Mouse (Mus musculus): ENCODE data around the gene Sla2.
A peak's percentile ranks its signal among the peaks of the same experiment; 100 is the strongest.
"Not testable (repeated sequence)": the region's sequence is repeated elsewhere in the genome, so short reads cannot be mapped to it uniquely, and the experiment has no call there.

Gene Sla2

DNA sequence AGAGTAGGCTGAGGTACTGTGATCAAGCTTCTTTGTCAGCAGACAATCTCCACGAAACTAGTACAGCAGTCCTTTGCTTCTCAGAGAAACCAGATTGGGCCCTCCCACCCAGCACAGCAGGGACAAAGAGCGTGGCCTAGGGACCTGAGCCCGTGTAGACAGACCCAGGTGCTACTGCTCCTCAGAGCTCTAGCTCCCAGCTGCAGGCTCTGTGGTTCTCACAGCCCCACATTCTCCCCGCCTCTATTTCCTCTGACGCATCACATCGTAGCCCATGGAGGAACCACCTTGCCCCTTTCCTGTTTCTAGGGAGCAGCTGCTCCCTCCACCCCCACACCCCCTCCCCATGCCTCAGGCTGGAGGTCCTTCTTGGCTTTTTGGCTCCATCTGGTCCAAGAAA, at the start of gene Sla2:
Gene Sla2, minus strand, starts transcription at position 176 of the 400 bp plus-strand sequence.
- DNase-seq, result no peak

DNA sequence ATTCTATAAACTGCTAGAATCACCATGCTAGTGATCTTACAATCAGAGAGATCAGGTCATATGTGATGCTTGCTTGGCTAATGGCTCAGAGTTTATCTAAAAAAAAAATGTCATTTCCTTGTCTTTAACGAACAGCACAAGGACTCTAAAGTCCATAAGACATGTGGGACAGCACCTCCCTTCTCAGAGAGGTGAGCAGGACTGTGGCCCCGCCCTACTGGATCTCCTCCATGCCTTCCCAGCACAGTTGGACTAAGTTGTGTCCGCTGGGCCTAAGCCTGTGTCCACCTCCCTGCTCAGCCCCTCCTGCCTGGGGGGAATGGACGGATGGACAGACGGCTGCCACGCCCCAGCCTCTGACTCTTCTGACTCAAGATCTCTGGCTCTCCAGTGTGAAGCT, 48.0 kb upstream of the Sla2 start:
- no peak for DNase-seq

DNA sequence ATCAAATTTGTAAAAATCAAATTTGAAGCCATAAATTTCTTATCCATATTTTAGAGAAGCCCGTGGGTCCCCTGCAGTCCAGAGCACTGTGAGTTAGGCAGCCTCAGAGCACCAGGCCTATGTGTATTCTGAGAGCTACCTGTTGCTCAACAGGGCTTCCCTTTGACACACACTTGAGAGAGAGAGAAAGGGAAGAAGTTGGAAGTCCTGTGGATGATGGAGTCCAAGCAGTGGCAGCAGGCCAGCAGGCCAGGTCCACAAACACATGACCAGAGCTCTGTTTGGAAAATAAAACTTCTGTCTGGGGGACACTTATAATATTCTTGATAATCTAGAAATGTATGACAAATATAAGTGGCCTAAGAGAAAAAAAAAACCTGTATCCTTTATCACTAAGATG, 46.4 kb upstream of the Sla2 start:
- DNase-seq, result no peak

DNA sequence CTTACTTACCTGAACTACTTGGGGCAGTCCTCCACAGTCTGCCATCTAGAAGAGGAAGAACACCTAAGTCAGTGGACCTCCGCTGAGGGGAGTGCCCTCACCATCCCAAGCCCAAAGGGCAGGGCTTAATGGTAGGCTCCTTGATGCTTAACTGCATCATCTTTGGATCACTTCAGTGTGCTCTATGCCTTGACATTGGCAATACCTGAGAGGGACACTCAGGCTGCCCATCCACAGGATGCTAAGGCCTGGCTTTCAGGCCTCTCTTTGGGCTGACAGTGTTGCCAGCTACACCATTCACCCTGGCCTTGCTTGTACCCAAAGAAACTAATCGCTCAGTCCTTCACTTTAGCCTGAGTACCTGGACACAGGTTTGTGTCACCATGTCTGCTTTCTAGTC, 44.4 kb upstream of the Sla2 start:
- DNase-seq, result no peak

DNA sequence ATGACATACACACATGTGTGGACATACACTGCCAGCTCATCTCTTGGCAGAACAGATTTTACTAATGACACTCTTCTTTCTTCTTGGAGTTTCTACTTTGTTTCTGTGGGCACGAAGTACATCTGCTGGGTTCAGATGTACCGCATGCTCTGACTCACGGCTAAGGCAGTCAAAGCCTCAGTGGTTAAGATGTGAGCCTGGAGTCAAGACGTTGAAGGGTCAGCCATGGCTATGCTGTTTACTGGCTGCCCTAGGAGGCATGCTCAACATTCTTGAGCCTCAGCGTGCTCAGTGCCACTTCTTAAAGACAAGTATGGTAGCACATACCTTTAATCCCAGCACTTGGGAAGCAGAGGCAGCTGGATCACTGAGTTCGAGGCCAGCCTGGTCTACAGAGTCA, 43.6 kb upstream of the Sla2 start:
- DNase-seq, result no peak

DNA sequence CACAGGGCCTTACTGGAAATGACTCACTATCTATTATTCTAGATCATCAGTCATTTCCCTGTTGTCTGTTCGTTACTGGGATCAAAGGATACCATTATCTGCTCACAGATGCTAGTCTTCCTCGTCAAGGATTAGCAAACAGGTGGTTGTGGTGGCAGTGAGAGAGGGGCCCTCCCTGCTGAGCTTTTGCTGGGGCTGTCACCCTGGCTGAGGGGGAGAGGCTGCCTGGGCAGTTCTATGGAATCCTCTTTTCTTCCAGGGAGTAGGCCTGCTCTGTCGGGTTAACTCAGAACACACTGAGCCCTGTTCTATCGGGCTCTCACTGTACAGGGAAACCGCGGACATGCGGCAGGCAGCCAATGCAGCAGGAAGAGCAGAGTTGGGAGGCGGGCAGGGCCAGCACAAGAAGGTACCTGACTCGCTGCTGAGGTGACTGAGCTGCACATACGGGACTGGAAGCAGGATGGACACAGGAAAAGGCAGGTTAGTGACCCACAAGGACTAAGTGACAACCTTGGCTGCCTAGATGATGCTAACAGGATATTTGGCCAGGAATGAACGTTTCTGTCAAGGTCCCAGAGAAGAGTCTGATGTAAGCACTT, 42.6 kb upstream of the Sla2 start:
- no peak for DNase-seq

DNA sequence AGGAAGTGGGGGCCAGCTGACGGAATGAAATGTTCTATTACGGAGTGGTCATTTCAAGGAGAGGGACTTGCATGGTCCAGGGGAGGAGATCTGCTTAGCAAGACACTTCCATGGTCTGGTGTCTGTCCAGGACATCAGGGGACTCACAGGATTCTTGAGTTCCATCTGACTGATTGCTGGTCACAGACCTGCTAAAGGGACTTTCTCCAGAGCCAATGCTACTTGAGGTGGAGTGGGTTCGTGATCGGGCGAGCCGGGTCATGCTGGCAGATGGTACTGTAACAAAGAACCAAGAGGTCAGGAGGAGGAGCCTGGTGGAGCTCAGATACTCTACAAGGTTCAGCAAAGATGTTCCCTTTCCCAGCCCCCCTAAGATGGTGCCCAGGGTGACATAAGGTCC, 41.6 kb upstream of the Sla2 start:
- no peak for DNase-seq

DNA sequence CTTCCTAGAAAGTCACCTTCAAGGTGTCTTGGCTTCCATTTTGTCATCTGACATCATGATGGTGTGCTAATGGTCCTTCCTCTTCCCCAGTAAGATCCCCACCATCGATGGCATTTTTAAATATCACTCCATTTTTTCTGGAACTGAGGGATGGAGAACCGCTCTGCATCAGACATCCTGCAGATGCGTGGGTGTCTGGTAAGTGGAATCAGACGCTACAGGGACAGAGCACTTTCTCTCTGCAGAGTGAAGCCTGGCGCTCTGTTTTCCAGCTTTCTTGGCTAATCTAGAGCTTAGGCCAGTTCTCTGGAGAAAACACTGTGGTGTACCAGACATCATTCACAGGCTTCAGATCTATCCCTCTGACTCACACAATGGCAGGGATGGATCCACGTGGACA, 40.7 kb upstream of the Sla2 start:
- DNase-seq, result no peak

DNA sequence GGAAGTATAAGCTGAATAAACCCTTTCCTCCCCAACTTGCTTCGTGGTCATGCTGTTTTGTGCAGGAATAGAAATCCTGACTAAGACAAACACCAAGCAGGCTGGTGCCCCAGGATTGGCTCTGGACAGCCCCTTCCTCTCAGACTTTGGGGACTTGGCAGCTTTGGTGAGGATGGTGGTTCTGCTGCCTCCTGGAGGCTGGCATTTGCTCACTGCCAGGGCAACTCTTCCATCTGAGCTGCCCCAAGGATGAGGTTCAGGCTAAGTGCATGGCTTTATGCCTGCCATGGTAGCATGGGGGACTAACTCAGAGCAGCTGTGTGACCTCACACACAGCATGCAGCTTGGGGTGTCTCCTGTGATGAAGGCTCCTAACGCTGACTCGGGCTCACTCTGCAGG, 38.6 kb upstream of the Sla2 start:
- not testable (repeated sequence) for DNase-seq

DNA sequence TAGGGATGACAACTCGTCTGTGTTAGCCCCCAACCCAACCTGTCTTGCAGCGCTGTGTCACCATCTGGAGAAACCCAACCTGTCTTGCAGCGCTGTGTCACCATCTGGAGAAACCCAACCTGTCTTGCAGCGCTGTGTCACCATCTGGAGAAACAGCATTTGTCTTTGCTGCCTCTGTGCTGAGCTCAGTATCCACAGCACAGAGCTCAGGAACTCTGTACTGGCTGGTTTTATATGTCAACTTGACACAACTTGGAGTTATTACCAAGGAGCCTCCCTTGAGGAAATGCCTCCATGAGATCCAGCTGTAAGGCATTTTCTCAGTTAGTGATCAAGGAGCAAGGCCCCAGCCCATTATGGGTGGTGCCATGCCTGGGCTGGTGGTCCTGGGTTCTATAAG, 38.1 kb upstream of the Sla2 start:
- not testable (repeated sequence) for DNase-seq

DNA sequence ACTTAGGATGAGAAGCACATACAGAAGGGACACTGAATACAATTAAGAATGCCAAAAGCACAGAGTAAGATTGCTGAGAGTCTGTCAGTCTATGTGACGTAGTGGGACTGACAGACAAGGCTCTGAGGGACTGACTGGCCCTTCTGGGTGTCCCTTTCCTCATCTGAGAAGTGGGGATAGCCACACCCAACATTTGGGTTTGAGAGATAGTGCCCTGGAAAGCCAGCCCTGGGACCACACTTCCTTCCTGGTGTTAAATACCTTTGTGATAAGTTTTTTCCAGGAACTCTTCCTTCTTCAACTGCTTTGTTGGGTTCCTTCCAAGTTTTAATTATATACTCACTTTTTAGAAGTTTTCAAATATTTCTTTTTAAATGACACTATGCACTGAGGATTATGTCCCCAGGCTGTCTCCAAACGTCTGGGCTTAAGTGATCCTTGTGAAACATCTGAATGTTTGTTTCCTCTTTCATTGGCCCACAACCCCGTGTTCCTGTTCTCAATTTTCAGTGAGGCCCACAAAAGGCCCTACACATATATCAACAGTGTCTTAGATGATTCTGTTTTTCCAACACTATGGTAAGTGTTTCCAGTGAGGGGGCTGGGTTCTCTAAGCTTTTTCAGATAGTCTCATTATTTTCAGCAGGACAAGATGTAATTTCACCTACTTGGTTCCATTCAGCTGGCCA, 37.4 kb upstream of the Sla2 start:
- no peak for DNase-seq

DNA sequence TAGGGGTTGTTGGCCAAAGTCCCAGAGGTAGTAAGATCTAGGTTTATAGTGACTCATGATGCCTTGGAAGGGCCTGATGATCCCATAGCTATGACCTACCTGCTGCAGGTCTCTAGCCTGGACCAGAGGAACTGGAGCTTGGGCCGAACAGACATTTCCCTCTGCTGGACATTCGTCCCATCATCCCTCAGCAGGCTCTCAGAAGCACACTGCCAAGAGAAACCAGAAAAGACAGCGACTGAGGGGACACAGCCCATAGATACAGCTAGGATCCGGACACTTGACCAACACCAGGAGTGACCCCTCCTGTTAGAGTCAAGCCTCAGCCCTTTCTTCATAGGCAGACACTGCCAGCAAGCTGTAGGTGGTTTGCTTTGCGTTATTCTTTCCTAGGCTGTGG, 36.1 kb upstream of the Sla2 start:
- no peak for DNase-seq

DNA sequence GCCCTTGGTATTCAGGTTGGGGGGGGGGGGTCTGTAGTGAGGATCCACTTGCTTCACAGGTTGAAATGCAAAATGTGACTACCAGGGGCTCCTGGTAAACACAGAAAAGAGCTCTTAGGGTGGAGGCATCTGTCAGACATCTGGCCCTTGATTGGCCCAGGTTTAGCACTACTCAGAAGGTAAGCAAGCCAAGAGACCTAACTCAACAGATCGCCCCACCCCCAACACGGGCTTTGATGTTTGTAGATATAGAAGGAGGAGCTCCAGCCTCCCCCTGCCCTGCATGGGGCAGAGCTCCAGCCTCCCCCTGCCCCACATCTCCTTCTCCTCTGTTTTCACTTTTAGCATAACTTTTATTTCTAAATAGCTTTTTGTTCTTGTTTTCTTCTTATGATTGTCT, 32.8 kb upstream of the Sla2 start:
- DNase-seq, result no peak

DNA sequence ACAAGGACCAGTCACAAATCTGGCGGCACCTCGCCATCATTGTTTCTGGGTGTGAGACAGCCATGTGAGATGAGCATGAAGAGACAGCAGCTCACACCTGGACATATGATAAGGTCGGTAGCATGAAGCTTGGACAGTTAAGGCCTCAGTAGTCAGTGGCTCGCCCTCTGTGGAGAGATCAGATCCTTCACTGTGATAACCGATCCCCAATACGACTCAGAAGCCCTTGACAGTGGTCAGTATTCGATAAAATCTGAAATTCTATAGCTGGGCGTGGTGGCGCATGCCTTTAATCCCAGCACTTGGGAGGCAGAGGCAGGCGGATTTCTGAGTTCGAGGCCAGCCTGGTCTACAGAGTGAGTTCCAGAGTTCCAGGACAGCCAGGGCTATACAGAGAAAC, 32.2 kb upstream of the Sla2 start:
- not testable (repeated sequence) for DNase-seq

DNA sequence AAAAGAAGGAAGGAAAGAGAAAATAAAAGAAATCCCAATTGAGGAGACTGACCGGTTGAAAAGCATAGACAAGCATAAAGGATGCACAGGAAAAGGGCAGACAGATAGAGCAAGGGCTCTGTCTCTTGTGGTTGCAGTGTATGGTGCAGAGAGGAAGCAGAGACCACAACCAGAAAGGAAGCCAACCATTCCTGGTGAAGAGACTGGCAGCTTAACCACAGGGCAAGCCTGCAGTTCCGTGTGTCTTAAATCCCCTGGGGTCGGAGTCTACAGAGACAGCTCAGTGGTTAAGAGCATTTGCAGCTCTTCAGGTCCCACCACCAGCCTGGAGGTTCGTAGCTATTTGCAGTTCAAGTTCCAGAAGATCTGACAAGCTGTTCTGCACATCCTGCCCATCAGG, 31.6 kb upstream of the Sla2 start:
- no peak for DNase-seq

DNA sequence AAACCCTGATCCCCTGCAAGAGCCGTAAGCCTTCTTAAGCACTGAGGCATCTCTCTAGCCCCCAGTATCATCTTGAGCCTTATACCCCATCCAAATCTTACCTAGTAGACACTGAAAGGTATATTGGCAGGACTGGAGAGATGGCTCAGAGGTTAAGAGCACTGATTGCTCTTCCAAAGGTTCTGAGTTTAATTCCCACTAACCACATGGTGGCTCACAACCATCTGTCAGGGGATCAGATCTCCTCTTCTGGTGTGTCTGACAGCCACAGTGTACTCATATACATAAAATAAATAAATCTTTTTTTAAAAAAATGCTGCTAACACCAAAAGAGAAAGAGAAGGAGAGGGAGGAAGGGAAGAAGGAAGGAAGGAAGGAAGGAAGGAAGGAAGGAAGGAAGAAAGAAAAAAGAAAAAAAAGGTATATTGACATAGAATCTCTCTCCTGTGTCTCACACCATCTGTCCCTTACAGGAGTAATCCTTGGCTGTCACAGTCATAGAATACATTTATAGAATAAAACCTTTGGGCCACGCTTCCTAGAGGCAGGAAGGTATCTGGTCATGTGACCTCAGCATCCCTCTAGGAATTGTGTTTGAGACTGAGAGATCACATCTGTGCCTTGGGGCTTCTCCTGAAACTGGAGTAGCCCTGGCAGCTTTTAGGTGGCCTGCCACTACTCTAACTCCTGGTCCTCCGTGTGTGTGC, 29.6 kb upstream of the Sla2 start:
- DNase-seq, result no peak

DNA sequence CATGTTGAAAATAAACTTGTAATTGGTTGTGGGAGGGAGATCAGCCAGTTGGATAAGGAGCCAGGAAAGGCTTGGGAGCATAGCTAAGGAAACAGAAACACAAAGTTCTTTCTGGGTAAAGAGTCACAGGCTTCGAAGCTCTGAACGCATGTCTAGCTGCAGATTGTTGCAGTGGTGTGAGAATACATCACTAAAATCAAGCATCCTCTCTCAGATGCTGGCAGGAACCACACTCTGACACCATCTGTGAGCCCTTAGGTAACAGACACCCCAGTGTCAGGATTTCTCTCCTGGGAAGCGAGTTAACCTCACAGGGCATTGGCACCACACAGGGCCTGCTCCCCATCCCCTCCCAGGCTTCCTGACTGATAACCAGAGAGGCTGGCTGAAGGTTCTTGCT, 28.6 kb upstream of the Sla2 start:
- DNase-seq, result no peak

DNA sequence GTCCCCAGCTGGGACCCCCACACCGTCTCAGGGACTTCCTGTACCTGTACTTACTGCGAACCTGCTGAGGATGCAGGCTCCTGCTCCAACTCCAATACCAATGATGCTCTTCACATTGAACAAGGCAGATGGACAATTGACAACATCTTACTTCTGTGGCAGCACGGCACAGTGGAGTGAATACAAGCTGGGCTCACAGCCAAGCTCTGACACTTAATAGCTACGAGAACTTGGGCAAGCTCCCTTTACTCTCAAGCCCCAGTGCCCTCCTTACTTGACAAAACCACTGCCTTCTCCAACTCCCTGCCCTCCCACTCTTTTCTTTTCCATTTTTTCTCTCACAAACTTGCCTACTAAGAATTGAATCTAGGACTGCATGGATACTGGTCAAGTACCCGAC, 26.2 kb upstream of the Sla2 start:
- DNase-seq, result no peak

DNA sequence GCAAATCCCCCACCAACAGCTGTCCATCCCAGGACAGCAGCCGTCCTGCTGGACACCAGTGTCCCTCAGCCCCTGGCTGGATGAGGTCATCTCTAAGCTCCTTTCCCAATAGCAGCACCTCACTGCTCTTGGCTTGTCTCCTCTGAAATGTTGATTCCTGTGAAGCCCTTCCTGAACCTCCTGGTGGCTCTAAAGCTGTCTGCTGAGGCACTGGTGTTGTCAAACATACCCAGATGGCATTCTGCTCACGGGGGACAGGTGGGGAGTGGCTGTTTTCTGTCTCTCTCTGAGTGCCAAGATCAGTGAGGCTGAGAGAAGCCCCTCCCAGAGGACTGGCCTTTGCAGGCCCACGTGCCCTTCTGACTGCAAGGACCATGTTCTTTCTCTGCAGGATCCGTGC, 18.9 kb upstream of the Sla2 start:
- DNase-seq, result not testable (repeated sequence)

DNA sequence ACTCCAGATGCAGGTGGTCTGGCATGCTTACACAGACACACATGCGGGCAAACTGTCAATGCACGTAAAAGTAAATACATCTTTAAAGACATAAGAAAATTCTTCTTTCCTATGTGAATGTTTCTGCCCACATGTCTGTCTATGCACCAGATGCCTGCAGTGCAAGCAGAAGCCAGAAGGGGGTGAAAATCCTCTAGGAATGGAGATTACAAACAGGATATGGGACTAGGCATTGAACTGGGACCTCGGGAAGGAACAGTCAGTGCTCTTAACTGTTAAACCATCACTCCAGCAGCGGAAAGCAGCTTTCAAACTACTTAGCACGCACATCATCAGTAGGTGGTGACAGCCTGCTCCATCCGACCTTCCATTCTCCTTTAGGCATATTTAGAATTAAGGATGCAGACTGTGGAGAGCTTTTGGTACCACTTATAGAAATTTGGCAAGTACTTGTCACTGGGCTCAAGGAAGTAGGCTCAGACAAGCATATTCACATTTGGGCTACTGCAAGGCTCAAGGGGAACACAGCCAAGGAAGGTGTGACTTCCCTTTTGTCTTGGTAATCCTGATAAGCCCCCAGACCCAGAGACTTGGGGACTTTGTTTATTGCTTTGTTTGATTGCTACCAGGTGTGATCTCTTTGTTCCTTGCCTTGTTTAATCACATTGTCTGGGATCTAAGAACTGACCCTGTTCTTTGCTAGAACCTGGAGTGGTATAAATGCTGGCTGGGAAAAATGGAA, 18.2 kb upstream of the Sla2 start:
- DNase-seq, result peak; percentile 21

DNA sequence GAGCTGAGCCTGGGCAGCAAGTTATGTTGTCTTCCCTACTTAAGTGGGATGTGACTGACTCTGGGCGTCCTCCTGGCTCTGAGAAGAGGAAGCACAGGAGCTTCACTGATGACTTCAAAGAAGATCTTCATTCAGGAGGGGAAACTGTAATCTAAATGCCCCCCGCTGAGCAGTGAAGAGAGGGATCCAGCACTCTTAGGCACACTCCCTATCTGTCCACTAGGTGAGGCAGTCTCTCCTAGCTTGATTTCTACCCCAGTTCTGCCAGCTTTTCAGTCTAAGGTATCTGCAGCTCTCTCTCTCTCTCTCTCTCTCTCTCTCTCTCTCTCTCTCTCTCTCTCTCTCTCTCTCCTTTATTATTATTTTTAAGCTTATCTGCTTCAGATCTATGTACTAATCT, 16.4 kb upstream of the Sla2 start:
- DNase-seq, result no peak

DNA sequence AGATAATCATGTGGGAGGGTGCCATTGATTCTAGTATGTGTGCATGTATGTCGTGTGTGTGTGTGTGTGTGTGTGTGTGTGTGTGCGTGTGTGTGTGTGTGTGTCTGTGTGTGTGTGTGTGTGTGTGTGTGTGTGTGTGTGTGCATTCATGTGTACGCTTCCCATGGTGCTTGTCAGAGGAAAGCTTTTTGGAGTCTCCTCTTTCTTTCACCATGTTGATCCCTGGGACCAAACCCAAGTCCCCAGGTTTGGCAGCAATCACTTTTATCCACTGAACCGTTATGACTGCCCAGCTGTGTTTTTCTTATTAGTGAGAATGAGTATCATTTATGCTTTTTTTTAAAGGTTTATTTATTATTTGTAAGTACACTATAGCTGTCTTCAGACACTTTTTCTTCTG, 15.4 kb upstream of the Sla2 start:
- DNase-seq, result not testable (repeated sequence)

DNA sequence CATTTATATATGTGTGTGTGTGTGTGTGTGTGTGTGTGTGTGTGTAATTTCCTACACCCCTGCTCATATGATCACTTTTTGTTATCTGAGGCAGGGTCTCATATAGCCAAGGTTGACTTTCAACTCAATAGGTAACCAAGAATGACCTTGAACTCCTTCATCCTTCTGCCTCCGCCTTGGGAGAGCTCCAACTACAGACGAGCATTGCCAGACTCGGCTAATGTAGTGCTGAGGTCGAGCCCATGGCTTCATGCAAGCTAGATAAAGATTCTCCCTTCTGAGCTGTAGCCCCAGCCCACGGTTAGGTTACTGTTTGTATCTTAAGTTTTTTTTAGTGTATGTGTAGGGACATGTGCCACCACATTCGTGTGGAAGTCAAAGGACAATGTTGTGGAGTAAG, 14.9 kb upstream of the Sla2 start:
- DNase-seq, result no peak

DNA sequence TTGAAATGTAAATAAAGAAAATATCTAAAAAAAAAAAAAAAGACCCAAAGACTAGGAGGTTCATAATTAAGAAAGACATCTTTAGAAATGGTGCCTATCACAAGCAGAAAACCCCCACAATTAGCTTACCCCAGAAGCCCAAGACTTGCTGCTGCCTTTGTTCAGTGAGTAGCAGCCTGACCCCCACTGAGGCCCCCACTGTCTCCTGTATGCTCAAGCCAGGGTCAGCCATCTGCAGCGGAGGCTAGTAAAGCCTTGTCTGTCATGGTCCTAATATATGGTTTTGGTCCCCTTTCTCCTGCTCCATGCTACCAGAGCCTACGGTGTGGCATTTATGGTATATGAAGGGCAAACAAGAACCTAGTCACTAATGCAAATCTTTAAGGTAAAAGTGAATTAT, 14.4 kb upstream of the Sla2 start:
- DNase-seq, result no peak

Data from kidney, adult 11 months (tissue).